Mouse (Mus musculus): ENCODE data around the gene Tspan11.

GRCm38 (mm10) chr6:127986357-127986756 is 99.0 kb downstream of the Tspan11 start:
- TF ChIP-seq CTCF (conservative IDR thresholded peaks at IDR 0.05; ENCODE audit: insufficient read depth, insufficient read length, low read depth, low read length) (no peak), POLR2A (IDR thresholded peaks at IDR 0.05; ENCODE audit: low read depth, low read length) (no peak)

All from kidney, adult 2 months (tissue).